Mouse (Mus musculus) embryonic fibroblast, embryonic 13.5 days (primary cell): ENCODE results near the gene Rpia.

Source experiments
- CTCF ChIP-seq: IDR thresholded peaks from 2 replicates; pipeline ENCODE4 v1.5.1; 2011; ENCODE audit warnings: mild to moderate bottlenecking, control low read depth, low read length, moderate library complexity, borderline replicate concordance; ENCODE audit not compliant: insufficient read depth
- POLR2A ChIP-seq: IDR thresholded peaks from 2 replicates; pipeline ENCODE4 v1.6.1; 2011; ENCODE audit warnings: low read depth, mild to moderate bottlenecking, control low read depth, low read length, moderate library complexity

DNA sequence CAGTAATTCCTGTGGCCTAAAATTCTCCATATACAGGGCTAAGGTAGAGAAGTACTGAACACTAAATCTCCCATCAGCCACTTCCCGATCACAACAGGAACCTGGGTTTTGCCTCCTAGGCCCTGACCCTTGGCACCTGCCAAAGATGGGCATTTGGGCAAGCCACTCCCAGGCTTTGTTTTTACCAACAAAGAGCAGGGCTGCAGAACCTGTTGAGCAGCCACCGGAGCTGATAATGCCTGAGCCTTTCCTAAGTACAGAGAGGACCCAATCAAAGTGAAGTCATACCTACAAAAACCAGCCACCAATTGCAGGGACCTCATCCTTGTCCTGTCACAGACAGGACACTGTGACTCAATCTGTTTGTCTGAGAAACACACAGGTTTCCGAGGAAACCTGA is 7.2 kb downstream of the Rpia start:
- TF ChIP-seq CTCF, result no peak
- TF ChIP-seq POLR2A, result no peak
